Mouse (Mus musculus) kidney, postnatal 0 days (tissue): Measurements from ENCODE around the gene Wdr54. TPM values are rescaled to one million over a fixed set of nuclear protein-coding genes. Genes with fewer than 3 reads are reported as not detected.

ENCODE experiments used
- ATAC-seq: fragments of 200-750 bp; cut with Nextera tagmentation; replicated peaks from 2 replicates; pipeline ENCODE4 v1.8.0; 2017; ENCODE audit warnings: low read depth, moderate number of reproducible peaks, moderate TSS enrichment, moderate library complexity; ENCODE audit not compliant: low FRiP score
- DNase-seq: peaks from one replicate; pipeline ENCODE4 v3.0.0-alpha.2; 2016; ENCODE audit warnings: low spot score
- H3K27ac ChIP-seq: fragments of 300-500 bp; sonication (generic); 2 replicates; pipeline ENCODE4 v1.5.1; 2014; ENCODE audit warnings: mild to moderate bottlenecking
- H3K27me3 ChIP-seq: fragments of 300-500 bp; sonication (generic); 2 replicates; pipeline ENCODE4 v1.6.1; 2014; ENCODE audit warnings: low read length, mixed read lengths; ENCODE audit not compliant: insufficient read depth
- H3K36me3 ChIP-seq: fragments of 300-500 bp; sonication (generic); 2 replicates; pipeline ENCODE4 v1.6.1; 2014; ENCODE audit warnings: low read length, mixed read lengths; ENCODE audit not compliant: insufficient read depth
- H3K4me1 ChIP-seq: fragments of 300-500 bp; sonication (generic); replicated peaks from 2 replicates; pipeline ENCODE4 v1.6.1; 2014; ENCODE audit warnings: antibody characterized with exemption, low read length, mixed read lengths; ENCODE audit not compliant: insufficient read depth
- H3K4me2 ChIP-seq: fragments of 300-500 bp; sonication (generic); 2 replicates; pipeline ENCODE4 v1.6.1; 2014; ENCODE audit warnings: mild to moderate bottlenecking, low read length, moderate library complexity, mixed read lengths
- H3K4me3 ChIP-seq: fragments of 300-500 bp; sonication (generic); replicated peaks from 2 replicates; pipeline ENCODE4 v1.5.1; 2014; ENCODE audit warnings: low read depth, low read length
- H3K9ac ChIP-seq: fragments of 300-500 bp; sonication (generic); 2 replicates; pipeline ENCODE4 v1.6.1; 2014; ENCODE audit warnings: low read depth, low read length
- H3K9me3 ChIP-seq: fragments of 300-500 bp; sonication (generic); replicated peaks from 2 replicates; pipeline ENCODE4 v1.6.1; 2016; ENCODE audit warnings: low read length, inconsistent platforms, mixed read lengths
- CTCF ChIP-seq: IDR thresholded peaks from 2 replicates; pipeline ENCODE4 v1.5.1; 2016; ENCODE audit warnings: antibody characterized with exemption, low read depth, mild to moderate bottlenecking, moderate library complexity
- WGBS: fragments of 180-500 bp; shearing (Covaris S2); extraction: QIAGEN DNeasy Blood & Tissue Kit; methylation state at CpG from one replicate; pipeline ENCODE4 v1.1.7; 2014; 5-methylcytosine and 5-hydroxymethylcytosine counted together
- polyA plus RNA-seq: library from polyadenylated mRNA; unstranded; fragments of >200 nt; fragmentation: Nextera tagmentation; extraction: Ambion mirVana; gene quantifications from 2 replicates; pipeline ENCODE4 v1.2.1, GENCODE M21; 2015

Gene Wdr54
- polyA plus RNA-seq, 1 experiment from 2014 or later = 4.2 TPM

DNA sequence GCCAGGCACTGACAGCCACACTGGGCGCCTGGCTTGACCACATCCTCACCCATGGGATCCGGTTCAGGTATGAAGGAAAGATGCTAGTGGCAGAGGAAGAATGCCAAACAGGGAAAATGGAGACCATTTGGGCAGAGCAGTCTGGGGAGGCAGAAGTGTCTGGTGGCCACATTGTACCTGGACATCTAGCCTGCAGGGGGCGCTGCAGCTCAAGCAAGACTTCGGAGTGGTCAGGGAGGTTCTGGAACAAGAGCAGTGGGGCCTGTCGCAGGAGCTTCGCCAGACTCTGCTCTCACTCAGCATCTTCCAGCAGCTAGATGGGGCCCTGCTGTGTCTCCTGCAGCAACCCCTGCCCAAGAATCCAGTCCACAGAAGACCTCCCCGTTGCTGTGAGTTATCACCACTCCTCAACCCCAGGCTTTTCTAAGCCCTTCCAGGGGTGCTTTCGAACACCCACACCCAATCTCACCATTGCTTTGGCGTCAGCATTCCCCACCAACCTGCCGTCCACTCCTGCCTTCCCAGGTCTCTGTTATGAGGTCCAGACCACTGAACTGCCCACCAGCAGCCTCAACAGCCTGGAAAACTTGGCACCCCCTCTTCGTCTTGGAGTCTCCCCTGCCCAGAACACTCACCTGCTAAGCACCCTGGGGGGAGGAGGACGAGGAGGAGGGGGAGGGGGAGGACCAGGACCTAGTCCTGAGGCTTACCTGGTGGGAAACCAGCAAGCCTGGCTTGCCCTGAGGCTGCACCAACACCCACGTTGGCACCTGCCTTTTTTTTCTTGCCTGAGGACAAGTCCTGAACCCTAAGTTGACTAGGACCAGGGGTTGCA is 48.4 kb downstream of the Wdr54 start:
- Histone ChIP-seq H3K27ac (no peak overlapping the region), H3K4me1 (peaks cover 14% of the 10 kb centered on the region), H3K27me3 (no peaks in the 10 kb centered on the region), H3K36me3 (no peaks in the 10 kb centered on the region), H3K4me2 (peak overlapping the region; percentile 83), H3K4me3 (no peak overlapping the region), H3K9ac (peak overlapping the region; percentile 89; the same call in 1 of the 2 replicates), H3K9me3 (no peaks in the 10 kb centered on the region)
- 39% methylated on average over 13 of the region's 13 CpGs for WGBS
- peak; percentile 59 for ATAC-seq
- peak; percentile 88 for TF ChIP-seq CTCF
- DNase-seq = peak; percentile 93

- WGBS = 71% methylated on average over 4 of the region's 4 CpGs
- no peak overlapping the region for H3K4me2 ChIP-seq
- no peak overlapping the region for H3K9ac ChIP-seq
- H3K4me1 ChIP-seq = peaks cover 19% of the 10 kb centered on the region
- ATAC-seq (no peak), DNase-seq (no peak)
- no peak overlapping the region for H3K27ac ChIP-seq
- H3K27me3 ChIP-seq = no peaks in the 10 kb centered on the region
- H3K36me3 ChIP-seq = no peaks in the 10 kb centered on the region
- TF ChIP-seq CTCF = no peak
- no peaks in the 10 kb centered on the region for H3K9me3 ChIP-seq
- H3K4me3 ChIP-seq = no peak overlapping the region
Measured at GRCm38 (mm10) chr6:83104158-83104557, 52.0 kb downstream of the Wdr54 start.

DNA sequence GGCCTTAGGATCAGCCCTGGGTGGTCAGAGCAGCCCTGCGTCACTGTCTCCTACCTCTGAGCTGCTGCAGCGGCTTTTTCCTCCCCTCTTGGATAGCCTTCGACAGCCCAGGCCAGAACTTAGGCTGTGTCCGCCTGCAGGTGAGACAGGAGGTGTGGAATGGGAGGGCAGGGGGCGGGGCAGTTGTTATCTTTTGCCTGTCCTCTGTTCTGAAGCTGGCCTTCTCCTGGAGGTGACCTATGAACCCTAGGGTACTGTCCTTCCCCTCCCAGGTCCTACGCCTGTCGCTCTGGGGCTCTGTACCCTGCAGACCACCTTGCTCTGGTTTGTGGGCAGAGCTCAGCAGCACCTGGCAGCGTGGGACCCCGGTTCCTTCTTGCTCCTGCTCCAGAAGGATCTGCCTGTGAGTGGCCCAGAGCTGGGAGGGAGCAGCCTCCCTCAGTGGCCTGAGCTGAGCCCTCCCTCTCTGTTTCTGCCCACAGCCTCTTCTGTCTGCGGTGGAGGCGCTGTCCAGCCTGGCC is 53.0 kb downstream of the Wdr54 start:
- 58% methylated on average over 11 of the region's 11 CpGs for WGBS
- DNase-seq (no peak), ATAC-seq (no peak)
- Histone ChIP-seq H3K4me2 (peak overlapping the region; percentile 81; the same call in 1 of the 2 replicates), H3K36me3 (no peaks in the 10 kb centered on the region), H3K4me1 (peaks cover 19% of the 10 kb centered on the region), H3K27me3 (no peaks in the 10 kb centered on the region), H3K4me3 (no peak overlapping the region), H3K9ac (peak overlapping the region; percentile 81), H3K27ac (no peak overlapping the region), H3K9me3 (no peaks in the 10 kb centered on the region)
- no peak for TF ChIP-seq CTCF

DNA sequence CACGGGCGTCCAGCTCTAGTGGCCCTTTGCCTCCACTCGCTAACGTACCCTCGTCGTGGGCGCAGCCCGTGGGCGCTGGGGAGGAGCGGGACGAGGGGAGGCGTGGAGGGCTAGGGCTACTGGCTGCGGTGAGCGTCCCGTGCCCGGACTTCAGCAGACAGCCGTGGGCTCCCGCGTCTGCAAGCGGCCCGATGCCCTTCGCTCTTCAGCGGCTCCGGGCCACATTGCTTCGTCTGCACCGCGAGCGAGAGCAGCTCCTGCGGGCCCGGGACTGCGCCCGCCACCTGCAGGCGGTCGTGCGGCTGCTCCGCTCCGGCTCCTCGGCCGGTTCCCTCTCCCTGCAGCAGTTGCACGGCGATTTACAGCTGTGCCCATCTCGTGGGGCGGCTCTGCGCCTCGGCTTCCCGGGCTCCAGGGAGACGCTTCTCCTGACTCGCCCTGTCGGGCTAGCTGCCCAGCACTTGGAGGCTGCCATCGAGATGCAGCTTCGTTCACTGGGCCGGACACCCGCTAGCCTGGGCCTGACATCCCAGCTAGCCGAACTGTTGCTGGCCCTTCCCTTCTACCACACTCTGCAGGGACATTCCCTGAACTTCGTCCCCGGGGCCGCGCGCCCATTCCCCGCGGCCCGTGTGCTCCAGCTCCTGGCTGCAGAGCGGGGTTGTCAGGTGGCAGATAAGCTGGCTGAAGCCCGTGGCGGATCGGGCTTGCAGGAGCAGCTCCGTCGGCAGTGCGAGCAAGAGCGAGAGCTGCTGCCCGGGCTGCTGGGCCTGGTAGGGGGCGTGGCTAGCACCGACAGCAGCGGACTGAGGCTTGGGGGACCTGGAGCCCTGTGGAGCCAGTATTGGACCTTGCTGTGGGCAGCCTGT is 54.3 kb downstream of the Wdr54 start:
- WGBS = under 1% methylated on average over 63 of the region's 74 CpGs
- Histone ChIP-seq H3K27me3 (no peaks in the 10 kb centered on the region), H3K4me2 (peak overlapping the region; percentile 81), H3K4me3 (peak overlapping the region; percentile 71), H3K27ac (peak overlapping the region; percentile 83), H3K4me1 (peaks cover 19% of the 10 kb centered on the region), H3K36me3 (no peaks in the 10 kb centered on the region), H3K9ac (peak overlapping the region; percentile 81), H3K9me3 (no peaks in the 10 kb centered on the region)
- peak; percentile 69 for TF ChIP-seq CTCF
- ATAC-seq = peak; percentile 67
- DNase-seq = peak; percentile 80

DNA sequence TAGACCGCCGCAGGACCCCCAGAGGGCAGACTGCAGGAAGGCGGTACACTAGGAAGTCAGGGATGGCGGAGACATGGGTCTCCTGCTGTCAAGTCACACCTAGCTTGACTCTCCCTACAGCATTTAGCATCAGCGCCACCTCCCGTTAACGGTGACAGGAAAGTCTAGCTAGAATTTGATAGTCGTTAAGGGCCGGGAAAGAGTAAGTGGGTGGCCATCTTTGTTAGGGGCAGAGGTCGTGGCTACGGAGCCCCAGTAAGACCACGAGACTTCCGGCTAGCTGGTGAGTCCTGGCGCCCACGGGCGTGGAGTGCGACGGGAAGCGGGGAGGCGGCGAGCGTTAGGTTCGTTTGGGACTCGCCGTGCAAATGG is 54.9 kb downstream of the Wdr54 start, which contains the start of the genes Ccdc142 and Gm42688:
Gene Ccdc142 (plus strand): TSS at position 286 of the 372 bp plus-strand sequence.
Gene Gm42688 (plus strand): TSS at position 302 of the 372 bp plus-strand sequence.
- Histone ChIP-seq H3K27me3 (no peaks in the 10 kb centered on the region), H3K4me1 (peaks cover 19% of the 10 kb centered on the region), H3K4me2 (peak within 1 kb of the TSS; percentile 81), H3K9ac (peak within 1 kb of the TSS; percentile 81), H3K9me3 (no peaks in the 10 kb centered on the region), H3K27ac (peak within 1 kb of the TSS; percentile 83), H3K4me3 (peak within 1 kb of the TSS; percentile 71), H3K36me3 (no peaks in the 10 kb centered on the region)
- under 1% methylated on average over 25 of the region's 25 CpGs for WGBS
- DNase-seq = peak; percentile 96
- ATAC-seq = peak; percentile 88
- TF ChIP-seq CTCF = peak; percentile 74

Other genes starting within 250 kb of the Wdr54 start
- 0.41 and 0.50 TPM in 2 replicates for gene Sema4f, start 216.6 kb downstream of the Wdr54 start, polyA plus RNA-seq
- gene M1ap, start 209.5 kb downstream of the Wdr54 start, polyA plus RNA-seq = 0.32 and 0.34 TPM in 2 replicates
- 13.7 and 15.2 TPM in 2 replicates for gene Dok1, start 122.9 kb downstream of the Wdr54 start, polyA plus RNA-seq
- 13.4 and 16.1 TPM in 2 replicates for gene Loxl3, start 122.2 kb downstream of the Wdr54 start, polyA plus RNA-seq
- gene Aup1, start 101.9 kb downstream of the Wdr54 start, polyA plus RNA-seq = 194 and 210 TPM in 2 replicates
- gene Htra2, start 101.1 kb downstream of the Wdr54 start, polyA plus RNA-seq = 68.5 and 70.4 TPM in 2 replicates
- 5.8 and 7.0 TPM in 2 replicates for gene Dqx1, start 98.6 kb downstream of the Wdr54 start, polyA plus RNA-seq
- gene Tlx2, start 86.1 kb downstream of the Wdr54 start, polyA plus RNA-seq = 0.12 TPM in 1 of 2 replicates, not detected in the other
- gene Pcgf1, start 78.5 kb downstream of the Wdr54 start, polyA plus RNA-seq = 28.0 and 29.7 TPM in 2 replicates
- gene Lbx2, start 70.0 kb downstream of the Wdr54 start, polyA plus RNA-seq = 3.1 and 4.8 TPM in 2 replicates
- gene Ccdc142, start 54.8 kb downstream of the Wdr54 start, polyA plus RNA-seq = 2.0 and 2.7 TPM in 2 replicates
- gene Gm42688, start 54.8 kb downstream of the Wdr54 start, polyA plus RNA-seq = 2.7 and 2.9 TPM in 2 replicates
- gene Mrpl53, start 47.4 kb downstream of the Wdr54 start, polyA plus RNA-seq = 165 and 166 TPM in 2 replicates
- gene Mogs, start 40.9 kb downstream of the Wdr54 start, polyA plus RNA-seq = 33.9 and 37.6 TPM in 2 replicates
- 108 and 115 TPM in 2 replicates for gene Wbp1, start 34.8 kb downstream of the Wdr54 start, polyA plus RNA-seq
- gene Ino80b, start 31.0 kb downstream of the Wdr54 start, polyA plus RNA-seq = 14.5 and 16.2 TPM in 2 replicates
- gene Rtkn, start 20.9 kb downstream of the Wdr54 start, polyA plus RNA-seq = 38.5 and 40.3 TPM in 2 replicates
- 1.3 and 1.6 TPM in 2 replicates for gene 1700003E16Rik, start within 50 bp of the Wdr54 start, polyA plus RNA-seq
- 62.2 and 68.2 TPM in 2 replicates for gene Dctn1, start 9.5 kb upstream of the Wdr54 start, polyA plus RNA-seq
- 0.69 and 0.86 TPM in 2 replicates for gene Slc4a5, start 63.4 kb upstream of the Wdr54 start, polyA plus RNA-seq
- 21.6 and 25.8 TPM in 2 replicates for gene Mthfd2, start 169.5 kb upstream of the Wdr54 start, polyA plus RNA-seq
- gene Mob1a, start 169.6 kb upstream of the Wdr54 start, polyA plus RNA-seq = 46.8 and 50.6 TPM in 2 replicates
- gene Bola3, start 192.8 kb upstream of the Wdr54 start, polyA plus RNA-seq = 231 and 242 TPM in 2 replicates